ENCODE assay signal across 7 mouse cellular contexts in the genomic region with DNA sequence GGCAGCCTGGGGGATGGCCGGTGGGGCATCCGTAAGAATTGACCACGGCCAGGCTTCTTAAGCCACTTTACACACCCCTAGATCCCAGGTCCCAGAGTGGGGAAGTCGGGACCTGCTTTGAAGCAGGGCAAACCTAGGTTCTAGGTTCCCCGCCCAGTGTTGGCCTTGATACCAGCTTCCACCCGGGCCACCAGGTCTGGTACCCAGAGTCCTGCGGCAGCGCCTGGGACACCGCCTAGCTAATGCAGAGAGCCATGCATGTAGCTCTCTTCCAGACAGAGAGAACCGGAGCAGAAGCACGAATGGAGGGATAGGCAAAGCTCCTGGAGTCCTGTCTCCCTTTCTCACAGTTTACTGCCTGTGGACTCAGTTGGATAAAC. TPM values are rescaled to one million over a fixed set of nuclear protein-coding genes. Genes with fewer than 3 reads are reported as not detected.
DNase-seq lines count a peak whose midpoint lies in the region; ATAC-seq and TF ChIP-seq lines count a peak whose summit lies in the region.

No protein-coding gene starts in this region.

- ATAC-seq in heart, embryonic 12.5 days (ENCODE audit: insufficient number of reproducible peaks, low FRiP score), result peak; percentile 49; the same call in 1 of the 2 replicates
- peak; percentile 34; the same call in 1 of the 2 replicates for ATAC-seq in midbrain, embryonic 12.5 days (ENCODE audit: low FRiP score, low read depth)
- peak; percentile 16 for ATAC-seq in stomach, postnatal 0 days (ENCODE audit: low FRiP score, low TSS enrichment)

- H3K9ac ChIP-seq in heart, embryonic 12.5 days, result peak overlapping the region; percentile 77
- peak overlapping the region; percentile 69 for H3K9ac ChIP-seq in midbrain, embryonic 12.5 days (replicated peaks)
- peak overlapping the region; percentile 72 for H3K9ac ChIP-seq in stomach, postnatal 0 days (ENCODE audit: low read length)

- peak overlapping the region; percentile 69 for H3K4me3 ChIP-seq in spleen, adult 2 months (ENCODE audit: extremely low read depth, insufficient read depth, insufficient read length)
- peak overlapping the region; percentile 89 for H3K4me3 ChIP-seq in heart, embryonic 12.5 days
- peak overlapping the region; percentile 64 for H3K4me3 ChIP-seq in midbrain, embryonic 12.5 days
- peak overlapping the region; percentile 70 for H3K4me3 ChIP-seq in stomach, postnatal 0 days (ENCODE audit: low read depth, low read length)

- H3K36me3 ChIP-seq in spleen, adult 2 months (ENCODE audit: control insufficient read depth, insufficient read depth, low read length), result no peaks in the 10 kb centered on the region
- H3K36me3 ChIP-seq in heart, embryonic 12.5 days, result no peaks in the 10 kb centered on the region
- H3K36me3 ChIP-seq in midbrain, embryonic 12.5 days, result no peaks in the 10 kb centered on the region
- H3K36me3 ChIP-seq in stomach, postnatal 0 days (ENCODE audit: control insufficient read depth, insufficient read depth, low read length), result no peaks in the 10 kb centered on the region

- no peaks in the 10 kb centered on the region for H3K27me3 ChIP-seq in spleen, adult 2 months (ENCODE audit: control insufficient read depth, insufficient read depth, low read length)
- no peaks in the 10 kb centered on the region for H3K27me3 ChIP-seq in heart, embryonic 12.5 days (replicated peaks)
- H3K27me3 ChIP-seq in midbrain, embryonic 12.5 days, result peaks cover 9% of the 10 kb centered on the region
- no peaks in the 10 kb centered on the region for H3K27me3 ChIP-seq in stomach, postnatal 0 days (ENCODE audit: control insufficient read depth, insufficient read depth, low read length)

- peak overlapping the region; percentile 96 for H3K4me2 ChIP-seq in heart, embryonic 12.5 days
- H3K4me2 ChIP-seq in midbrain, embryonic 12.5 days (replicated peaks), result peak overlapping the region; percentile 90
- peak overlapping the region; percentile 91 for H3K4me2 ChIP-seq in stomach, postnatal 0 days (replicated peaks; ENCODE audit: low read depth)

- DNase-seq in spleen, adult 2 months (ENCODE audit: low read depth in 1 of 2, low spot score in 2 of 2), result peak in 1 of 2 experiments; percentile 14
- DNase-seq in spleen, adult 12 weeks (ENCODE audit: low spot score), result no peak
- peak; percentile 75 for DNase-seq in cerebellum, adult 9-11 months
- peak; percentile 23 for DNase-seq in kidney, postnatal 14 days
- DNase-seq in stomach, postnatal 0 days (ENCODE audit: low spot score), result peak; percentile 39

- no peak for TF ChIP-seq POLR2A in spleen, adult 2 months (IDR thresholded peaks at IDR 0.05; ENCODE audit: low read depth, low read length)

- no peaks in the 10 kb centered on the region for H3K9me3 ChIP-seq in heart, embryonic 12.5 days (replicated peaks)
- no peaks in the 10 kb centered on the region for H3K9me3 ChIP-seq in midbrain, embryonic 12.5 days
- H3K9me3 ChIP-seq in stomach, postnatal 0 days (ENCODE audit: control insufficient read depth, low read length), result no peaks in the 10 kb centered on the region

- TF ChIP-seq CTCF in spleen, adult 2 months (IDR thresholded peaks at IDR 0.05; ENCODE audit: extremely low read depth, insufficient read depth, insufficient read length, insufficient replicate concordance), result no peak
- TF ChIP-seq CTCF in stomach, postnatal 0 days (IDR thresholded peaks at IDR 0.05; ENCODE audit: low read depth), result peak; percentile 33

- 12% methylated on average over 11 of the region's 11 CpGs for WGBS in spleen, adult 2 months
- WGBS in heart, embryonic 12.5 days, result under 1% methylated on average over 11 of the region's 11 CpGs
- WGBS in midbrain, embryonic 12.5 days, result 2% methylated on average over 11 of the region's 11 CpGs
- 5% methylated on average over 11 of the region's 11 CpGs for WGBS in stomach, postnatal 0 days

- TF ChIP-seq EP300 in stomach, postnatal 0 days (optimal IDR thresholded peaks at IDR 0.05), result no peak

- peaks cover 3% of the 10 kb centered on the region; the same call in 1 of the 2 replicates for H3K4me1 ChIP-seq in spleen, adult 2 months (ENCODE audit: control insufficient read depth, insufficient read depth, insufficient read length)
- peaks cover 7% of the 10 kb centered on the region for H3K4me1 ChIP-seq in heart, embryonic 12.5 days (replicated peaks)
- peaks cover 15% of the 10 kb centered on the region for H3K4me1 ChIP-seq in midbrain, embryonic 12.5 days
- no peaks in the 10 kb centered on the region for H3K4me1 ChIP-seq in stomach, postnatal 0 days (replicated peaks; ENCODE audit: control insufficient read depth, insufficient read depth)

- peak overlapping the region; percentile 21; the same call in 1 of the 2 replicates for H3K27ac ChIP-seq in spleen, adult 2 months (ENCODE audit: insufficient read depth, low read length)
- no peak overlapping the region for H3K27ac ChIP-seq in heart, embryonic 12.5 days (ENCODE audit: poor library complexity, severe bottlenecking)
- H3K27ac ChIP-seq in midbrain, embryonic 12.5 days (replicated peaks), result peak overlapping the region; percentile 60
- peak overlapping the region; percentile 84 for H3K27ac ChIP-seq in stomach, postnatal 0 days (replicated peaks)

RNA-seq across cellular contexts. Expression of gene Akap12, which starts 0.7 kb away (rescaled TPM):
- 4.1 and 5.0 TPM in 2 replicates for polyA plus RNA-seq in spleen, adult 2 months (2012; rRNA removed)
- polyA plus RNA-seq in heart, embryonic 12.5 days (2016; fragmentation: Nextera tagmentation; extraction: Ambion mirVana), result 52.6 and 54.2 TPM in 2 replicates
- polyA plus RNA-seq in midbrain, embryonic 12.5 days (2016; fragmentation: Nextera tagmentation; extraction: Ambion mirVana), result 67.9 and 79.2 TPM in 2 replicates
- polyA plus RNA-seq in stomach, postnatal 0 days (2015; fragmentation: Nextera tagmentation; extraction: Ambion mirVana), result 23.1 and 25.5 TPM in 2 replicates
